Mouse (Mus musculus) spleen, postnatal 14 days (tissue): ENCODE measurements around the gene Cd248.

Experiments
- DNase-seq, 2 experiments: peaks; one replicate each; pipeline ENCODE4 v3.0.0; 2021 to 2022; ENCODE audit warnings: low spot score in 2 of 2

Cd248 gene

GRCm38 (mm10) chr19:5067867-5068569 is at the start of gene Cd248:
Cd248 (plus strand) TSS chr19:5068078.
- DNase-seq = no peak

- no peak for DNase-seq
Observed at GRCm38 (mm10) chr19:5018191-5018590, 49.7 kb upstream of the Cd248 start.

GRCm38 (mm10) chr19:5021416-5021815 is 46.5 kb upstream of the Cd248 start:
- no peak for DNase-seq

GRCm38 (mm10) chr19:5023621-5024479 is 44.0 kb upstream of the Cd248 start, which contains the start of gene Slc29a2:
Slc29a2 (plus strand) TSS chr19:5023860.
- DNase-seq = peak; percentile 72 to 80

GRCm38 (mm10) chr19:5026111-5026510 is 41.8 kb upstream of the Cd248 start:
- DNase-seq = no peak

- no peak for DNase-seq
Observed at GRCm38 (mm10) chr19:5032686-5033085, 35.2 kb upstream of the Cd248 start.

- DNase-seq = no peak
Observed at GRCm38 (mm10) chr19:5036577-5036976, 31.3 kb upstream of the Cd248 start.

- peak; percentile 28 to 35 for DNase-seq
Observed at GRCm38 (mm10) chr19:5037678-5038571, 30.0 kb upstream of the Cd248 start.

GRCm38 (mm10) chr19:5038709-5039156 is 29.1 kb upstream of the Cd248 start, which contains the start of the genes B4gat1 and AC124502.3:
B4gat1 (plus strand) TSS chr19:5038826.
AC124502.3 (plus strand) TSS chr19:5038891.
- peak; percentile 65 to 77 for DNase-seq

GRCm38 (mm10) chr19:5039301-5040114 is 28.4 kb upstream of the Cd248 start:
- DNase-seq = no peak

- peak; percentile 65 to 82 for DNase-seq
Observed at GRCm38 (mm10) chr19:5040862-5041523, 26.9 kb upstream of the Cd248 start, which contains the start of gene Brms1. Brms1 (plus strand) TSS chr19:5041354.

GRCm38 (mm10) chr19:5041588-5041987 is 26.3 kb upstream of the Cd248 start:
- DNase-seq = no peak

- no peak for DNase-seq
Observed at GRCm38 (mm10) chr19:5045531-5045930, 22.3 kb upstream of the Cd248 start.

- no peak for DNase-seq
Observed at GRCm38 (mm10) chr19:5048138-5049056, 19.5 kb upstream of the Cd248 start.

- DNase-seq = no peak
Observed at GRCm38 (mm10) chr19:5049325-5049724, 18.6 kb upstream of the Cd248 start.

GRCm38 (mm10) chr19:5050047-5050905 is 17.6 kb upstream of the Cd248 start, which contains the start of gene Rin1:
Rin1 (plus strand) TSS chr19:5050481.
- no peak for DNase-seq

- DNase-seq = no peak
Observed at GRCm38 (mm10) chr19:5051031-5051430, 16.8 kb upstream of the Cd248 start.

- DNase-seq = no peak
Observed at GRCm38 (mm10) chr19:5051515-5051914, 16.4 kb upstream of the Cd248 start.
